Mouse (Mus musculus): ENCODE results near the gene Nfam1. TPM values are rescaled to one million over a fixed set of nuclear protein-coding genes. Genes with fewer than 3 reads are reported as not detected.

Nfam1 gene
- total RNA-seq, 2 experiments from 2014 or later = 40.9 to 53.5 TPM

- ATAC-seq (replicated peaks; ENCODE audit: poor library complexity) = no peak
Observed at GRCm38 (mm10) chr15:82996431-82996830, 36.7 kb downstream of the Nfam1 start.

GRCm38 (mm10) chr15:82995239-82995638 lies 37.9 kb downstream of the Nfam1 start:
- no peak for ATAC-seq (replicated peaks; ENCODE audit: poor library complexity)

- no peak for ATAC-seq (replicated peaks; ENCODE audit: poor library complexity)
Observed at GRCm38 (mm10) chr15:82992911-82993310, 40.2 kb downstream of the Nfam1 start.

GRCm38 (mm10) chr15:82992079-82992783 lies 40.9 kb downstream of the Nfam1 start:
- no peak for ATAC-seq (replicated peaks; ENCODE audit: poor library complexity)

- ATAC-seq (replicated peaks; ENCODE audit: poor library complexity) = no peak
Observed at GRCm38 (mm10) chr15:82989190-82989704, 43.9 kb downstream of the Nfam1 start.

GRCm38 (mm10) chr15:82987732-82988112 lies 45.4 kb downstream of the Nfam1 start, which contains the start of gene Tcf20:
Tcf20 (minus strand) TSS chr15:82987872.
- ATAC-seq (replicated peaks; ENCODE audit: poor library complexity) = peak; percentile 95

- ATAC-seq (replicated peaks; ENCODE audit: poor library complexity) = peak; percentile 65
Observed at GRCm38 (mm10) chr15:82987014-82987731, 45.9 kb downstream of the Nfam1 start.

- no peak for ATAC-seq (replicated peaks; ENCODE audit: poor library complexity)
Observed at GRCm38 (mm10) chr15:82984574-82984973, 48.5 kb downstream of the Nfam1 start.

GRCm38 (mm10) chr15:82984097-82984496 lies 49.0 kb downstream of the Nfam1 start:
- no peak for ATAC-seq (replicated peaks; ENCODE audit: poor library complexity)

GRCm38 (mm10) chr15:82983416-82984026 lies 49.6 kb downstream of the Nfam1 start:
- ATAC-seq (replicated peaks; ENCODE audit: poor library complexity) = no peak

- ATAC-seq (replicated peaks; ENCODE audit: poor library complexity) = no peak
Observed at GRCm38 (mm10) chr15:82982724-82983415, 50.2 kb downstream of the Nfam1 start.

GRCm38 (mm10) chr15:82981676-82982520 lies 51.2 kb downstream of the Nfam1 start:
- ATAC-seq (replicated peaks; ENCODE audit: poor library complexity) = peak; percentile 42; the same call in 1 of the 2 replicates

- no peak for ATAC-seq (replicated peaks; ENCODE audit: poor library complexity)
Observed at GRCm38 (mm10) chr15:82979531-82979930, 53.6 kb downstream of the Nfam1 start.

GRCm38 (mm10) chr15:82974471-82974870 lies 58.6 kb downstream of the Nfam1 start:
- no peak for ATAC-seq (replicated peaks; ENCODE audit: poor library complexity)

GRCm38 (mm10) chr15:82969206-82969721 lies 63.8 kb downstream of the Nfam1 start:
- peak; percentile 71 for ATAC-seq (replicated peaks; ENCODE audit: poor library complexity)

- ATAC-seq (replicated peaks; ENCODE audit: poor library complexity) = no peak
Observed at GRCm38 (mm10) chr15:82968449-82968848, 64.7 kb downstream of the Nfam1 start.

GRCm38 (mm10) chr15:82967947-82968346 lies 65.2 kb downstream of the Nfam1 start:
- ATAC-seq (replicated peaks; ENCODE audit: poor library complexity) = no peak

GRCm38 (mm10) chr15:82964266-82964825 lies 68.8 kb downstream of the Nfam1 start:
- no peak for ATAC-seq (replicated peaks; ENCODE audit: poor library complexity)

GRCm38 (mm10) chr15:82963556-82964156 lies 69.5 kb downstream of the Nfam1 start:
- no peak for ATAC-seq (replicated peaks; ENCODE audit: poor library complexity)
